Mouse (Mus musculus) c-Kit-negative CD71-positive TER-119-positive erythroid progenitor cells, embryonic 14.5 days (primary cell): ENCODE data around the gene Mapkapk2.
A peak's percentile ranks its signal among the peaks of the same experiment; 100 is the strongest.
"Not testable (repeated sequence)": the region's sequence is repeated elsewhere in the genome, so short reads cannot be mapped to it uniquely, and the experiment has no call there.

Source experiments
- DNase-seq: peaks from one replicate; pipeline ENCODE4 v3.0.0-alpha.2; 2013; ENCODE audit warnings: low read depth, low spot score

Gene Mapkapk2

GRCm38 (mm10) chr1:131097700-131098094 is at the start of gene Mapkapk2:
Gene Mapkapk2 (minus strand): TSS chr1:131097826.
- peak; percentile 69 for DNase-seq

DNA sequence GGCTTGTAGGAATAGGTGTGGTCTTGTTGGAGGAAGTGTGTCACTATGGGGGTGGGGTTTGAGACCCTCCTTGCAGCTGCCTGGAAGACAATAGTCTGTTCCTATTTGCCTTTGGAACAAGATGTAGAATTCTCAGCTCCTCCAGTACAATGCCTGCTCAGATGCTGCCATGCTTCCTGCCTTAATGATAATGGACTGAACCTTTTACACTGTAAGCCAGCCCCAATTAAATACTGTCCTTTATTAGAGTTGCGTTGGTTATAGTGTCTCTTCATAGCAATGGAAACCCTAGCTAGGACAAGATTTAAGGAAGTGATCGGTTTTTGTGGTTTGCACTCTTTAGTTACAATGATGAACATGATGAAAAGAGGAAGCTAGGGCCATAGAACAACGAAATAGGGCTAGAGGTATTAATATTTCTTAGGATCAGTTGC is 48.6 kb upstream of the Mapkapk2 start:
- no peak for DNase-seq

- DNase-seq: not testable (repeated sequence)
Observed at GRCm38 (mm10) chr1:131145222-131145621, 47.6 kb upstream of the Mapkapk2 start.

GRCm38 (mm10) chr1:131142472-131142871 is 44.8 kb upstream of the Mapkapk2 start:
- DNase-seq: no peak

DNA sequence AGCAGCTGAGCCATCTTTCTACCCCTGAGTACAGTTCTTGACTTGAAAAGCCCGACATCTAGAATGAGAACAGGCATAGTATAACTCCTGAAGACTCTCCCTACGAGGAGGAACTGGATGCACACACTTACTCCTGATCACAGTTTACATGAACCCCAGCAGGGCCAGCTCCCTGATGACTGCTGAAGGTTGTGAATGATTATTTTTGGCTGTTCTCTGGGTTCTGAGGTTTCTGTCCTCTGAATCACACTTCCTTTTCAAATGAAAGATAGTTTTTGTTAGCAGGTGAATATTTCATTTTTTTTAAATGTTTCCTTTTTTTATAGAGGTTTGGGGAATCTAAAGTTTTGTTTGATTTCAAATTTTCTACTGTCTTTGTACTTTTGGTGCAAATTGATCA is 43.8 kb upstream of the Mapkapk2 start:
- no peak for DNase-seq

DNA sequence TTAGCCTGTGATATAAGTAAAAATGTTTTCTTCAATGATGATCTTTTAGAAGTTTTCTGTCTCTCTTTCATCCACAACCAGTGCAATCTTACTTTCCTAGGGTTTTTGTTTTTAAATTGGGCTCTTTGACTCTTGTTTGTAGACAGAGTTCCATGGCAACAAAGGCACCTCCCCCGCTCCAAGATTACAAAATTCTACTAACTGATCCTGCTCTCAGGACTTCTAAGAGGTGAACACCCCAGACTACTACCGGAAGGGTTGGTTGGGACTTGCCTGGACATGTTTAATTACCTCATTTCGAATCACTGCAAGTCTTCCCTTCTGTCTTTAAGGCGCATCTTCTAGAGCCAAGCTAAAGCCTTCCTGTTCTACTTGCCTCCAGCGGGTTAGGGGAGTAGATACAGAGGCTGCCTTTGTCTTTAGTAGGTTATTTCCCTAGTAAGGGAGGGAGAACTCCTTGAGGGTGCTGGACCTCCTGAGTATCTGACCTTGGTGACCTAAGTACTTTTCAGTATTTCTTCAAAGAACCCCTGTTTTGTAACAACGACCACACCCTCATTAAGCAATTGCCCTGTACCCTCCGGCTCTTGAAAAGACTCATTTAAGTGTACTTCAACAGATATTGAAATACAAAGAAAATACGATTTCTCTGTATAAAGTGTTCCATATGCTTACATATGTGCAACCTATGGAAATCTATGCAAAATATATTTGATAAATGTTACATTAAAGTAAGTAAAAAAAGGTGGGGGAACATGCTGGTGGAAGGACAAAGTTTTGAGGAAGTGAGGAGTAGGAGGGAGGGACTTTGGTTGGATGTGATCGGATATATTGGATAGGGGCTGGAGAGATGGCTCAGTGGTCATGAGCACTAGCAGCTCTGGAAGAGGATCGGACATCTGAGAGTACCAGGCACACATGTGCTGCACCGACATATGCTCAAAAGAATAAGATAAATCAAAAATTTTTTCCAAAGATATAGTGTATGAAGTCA is 41.8 kb upstream of the Mapkapk2 start:
- no peak for DNase-seq

GRCm38 (mm10) chr1:131138191-131139016 is 40.8 kb upstream of the Mapkapk2 start, which contains the start of gene Dyrk3:
Gene Dyrk3 (minus strand): TSS chr1:131138340.
- DNase-seq: peak; percentile 88

DNA sequence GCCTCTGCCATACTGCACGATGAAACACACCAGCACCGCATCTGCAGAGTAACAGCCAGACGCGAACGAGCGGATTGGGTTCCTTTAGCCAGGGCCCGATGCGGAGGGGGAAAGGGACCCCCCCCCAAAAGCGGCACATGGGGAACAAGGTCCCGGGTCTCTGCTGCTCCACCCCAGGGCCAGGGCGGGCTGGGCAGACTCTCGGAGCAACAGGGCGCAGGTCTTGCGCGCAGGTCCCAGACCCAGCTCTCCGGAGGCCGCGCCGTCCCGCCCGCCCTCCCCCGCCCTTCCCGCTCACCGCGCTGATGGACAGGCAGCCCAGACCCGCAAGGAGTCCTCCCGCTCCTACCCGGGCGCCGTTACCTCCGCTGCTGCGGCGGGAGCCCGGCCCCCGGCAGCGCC is 40.1 kb upstream of the Mapkapk2 start:
- no peak for DNase-seq

DNA sequence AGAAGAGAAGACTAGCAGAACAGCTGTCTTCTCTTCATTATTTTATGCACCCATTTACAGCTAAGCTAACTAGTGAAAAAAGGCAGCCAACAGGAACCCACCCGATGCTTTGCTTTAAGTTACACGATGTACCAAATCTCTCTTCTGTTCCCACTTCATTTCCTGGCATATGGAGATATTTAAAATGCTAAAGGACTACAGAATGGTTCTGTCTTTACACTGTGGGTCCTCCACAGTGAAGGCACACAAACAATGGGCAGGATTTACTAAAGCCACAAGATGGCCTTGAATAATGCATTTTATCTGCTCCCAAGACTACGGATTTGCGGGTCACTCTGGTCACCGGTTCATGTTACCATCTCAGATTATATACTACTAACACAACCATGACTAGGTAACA is 39.5 kb upstream of the Mapkapk2 start:
- no peak for DNase-seq

DNA sequence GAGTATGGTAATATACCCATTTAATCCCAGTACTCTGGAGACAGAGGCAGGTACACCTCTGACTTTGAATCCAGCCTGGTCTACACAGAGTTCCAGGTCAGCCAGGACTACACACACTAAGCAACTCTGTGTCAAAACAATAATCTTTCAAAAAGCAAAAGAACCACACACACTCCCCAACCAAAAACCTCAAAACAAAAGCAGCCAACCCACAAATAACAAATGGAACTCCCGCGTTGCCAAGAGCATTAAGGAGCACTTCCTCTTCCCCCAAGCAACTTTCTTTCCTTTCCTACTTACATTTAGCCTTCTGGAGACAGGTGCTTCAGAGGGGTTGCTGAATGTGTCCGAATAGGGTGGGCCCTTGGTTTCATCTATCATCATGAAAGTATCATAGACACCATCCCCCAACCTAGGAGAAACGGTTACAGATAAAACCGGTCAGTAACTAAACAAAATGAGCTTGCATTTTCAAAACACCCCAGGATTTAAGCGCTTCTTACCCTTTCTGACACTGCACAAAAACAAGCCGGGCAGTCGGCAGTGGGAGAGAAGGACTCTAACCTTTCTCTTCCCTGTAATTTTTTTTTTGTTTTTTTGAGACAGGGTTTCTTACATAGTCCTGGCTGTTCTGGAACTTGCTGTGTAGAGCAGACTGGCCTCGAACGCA is 38.5 kb upstream of the Mapkapk2 start:
- DNase-seq: no peak

DNA sequence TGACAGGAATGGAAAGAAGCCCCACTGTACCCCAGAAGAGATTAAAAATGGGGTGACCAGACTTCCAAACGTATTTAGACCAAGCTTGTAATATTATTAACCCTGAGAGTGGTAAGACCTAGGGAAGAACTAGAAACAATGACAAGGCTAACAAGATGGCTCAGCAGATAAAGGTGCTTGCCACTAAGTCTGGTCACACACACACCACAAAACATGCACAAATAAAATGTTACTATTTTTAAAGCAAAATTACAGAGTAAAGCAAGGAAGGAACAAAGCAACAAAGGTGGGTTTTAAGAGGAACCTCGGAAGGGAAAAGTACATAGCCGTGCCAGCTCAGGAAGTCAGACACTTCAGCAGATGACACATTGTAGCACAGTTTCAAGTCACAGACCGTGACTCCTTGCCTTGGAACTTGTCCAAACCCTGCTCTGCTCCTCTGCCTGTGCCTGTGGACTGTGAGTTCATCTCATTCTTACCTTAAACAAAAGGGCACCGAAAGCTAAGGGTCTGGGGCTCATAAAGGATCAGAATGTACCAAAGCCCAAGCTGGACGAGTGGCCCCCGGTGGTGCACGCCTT is 37.4 kb upstream of the Mapkapk2 start:
- no peak for DNase-seq

DNA sequence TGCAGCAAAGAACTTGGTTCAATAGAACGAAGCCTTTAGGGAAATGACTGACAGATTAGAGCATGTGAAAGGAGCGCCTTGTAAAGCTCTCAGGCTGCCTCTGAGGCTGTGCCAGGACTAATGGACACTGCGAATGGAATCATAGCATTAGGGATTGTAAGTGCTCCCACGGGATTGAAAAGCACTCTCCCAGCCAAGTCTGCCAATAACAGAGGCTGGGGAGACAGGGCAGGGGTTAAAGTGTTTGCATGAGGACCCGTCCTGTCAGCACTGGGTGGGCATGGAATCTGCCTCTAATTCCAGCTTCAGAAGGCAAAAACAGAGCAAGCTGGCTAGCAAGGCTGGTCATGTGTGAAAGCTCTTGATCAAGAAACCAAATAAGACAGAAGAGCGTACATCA is 36.6 kb upstream of the Mapkapk2 start:
- DNase-seq: no peak

- peak; percentile 85 for DNase-seq
Observed at GRCm38 (mm10) chr1:131125987-131126744, 28.5 kb upstream of the Mapkapk2 start.

DNA sequence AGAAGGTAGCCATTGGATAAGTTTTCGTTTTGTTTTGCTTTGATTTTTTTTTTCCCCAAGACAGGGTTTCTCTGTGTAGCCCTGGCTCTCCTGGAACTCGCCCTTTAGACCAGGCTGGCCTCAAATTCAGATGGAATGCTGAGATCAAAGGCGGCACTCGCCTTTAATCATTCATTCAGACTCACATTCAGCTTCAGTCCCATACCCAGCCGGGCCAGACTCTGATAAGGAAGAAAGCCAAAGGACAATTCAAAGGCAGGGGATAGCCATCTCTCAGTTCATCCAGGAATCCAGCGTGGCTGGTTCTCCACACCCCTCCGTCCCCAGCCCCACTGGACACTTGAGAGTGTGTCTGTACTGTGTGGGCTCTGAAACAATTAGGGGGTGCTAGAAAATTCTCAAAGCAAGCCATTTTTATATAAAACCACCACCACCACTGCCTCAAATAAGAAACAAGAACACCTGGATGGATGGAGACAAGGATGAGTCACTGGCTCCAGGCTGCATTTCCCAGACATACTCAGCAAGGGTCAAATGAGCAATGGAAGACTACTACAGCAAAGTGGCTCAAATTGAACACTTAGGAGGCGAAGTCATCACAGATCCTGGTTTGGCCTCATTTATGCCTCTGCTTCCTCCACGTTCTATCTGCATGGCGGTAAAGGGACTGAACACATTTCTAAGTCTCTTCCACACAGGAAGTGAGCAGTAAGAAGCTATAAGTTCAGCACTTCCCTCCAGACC is 26.1 kb upstream of the Mapkapk2 start:
- no peak for DNase-seq

DNA sequence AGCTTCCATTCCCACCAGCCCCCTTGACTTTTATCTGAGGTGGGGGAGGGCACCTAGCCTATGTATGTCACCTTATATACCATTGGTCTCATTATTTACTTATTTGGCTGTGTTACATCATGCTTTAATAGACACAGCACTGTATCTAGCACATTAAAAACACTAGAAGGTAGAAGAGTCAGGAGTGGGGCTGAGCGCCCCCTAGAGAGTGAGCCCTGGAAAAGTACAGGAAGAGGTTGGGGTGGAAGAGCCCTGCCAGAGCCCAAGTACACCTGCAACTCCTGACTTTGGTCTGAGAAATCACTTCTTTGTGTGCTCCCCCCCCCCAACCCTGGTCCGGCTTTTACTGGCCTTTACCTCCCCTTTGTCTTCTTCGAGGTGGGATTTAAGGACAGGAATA is 24.4 kb upstream of the Mapkapk2 start:
- DNase-seq: no peak

- no peak for DNase-seq
Observed at GRCm38 (mm10) chr1:131119026-131119425, 21.4 kb upstream of the Mapkapk2 start.

DNA sequence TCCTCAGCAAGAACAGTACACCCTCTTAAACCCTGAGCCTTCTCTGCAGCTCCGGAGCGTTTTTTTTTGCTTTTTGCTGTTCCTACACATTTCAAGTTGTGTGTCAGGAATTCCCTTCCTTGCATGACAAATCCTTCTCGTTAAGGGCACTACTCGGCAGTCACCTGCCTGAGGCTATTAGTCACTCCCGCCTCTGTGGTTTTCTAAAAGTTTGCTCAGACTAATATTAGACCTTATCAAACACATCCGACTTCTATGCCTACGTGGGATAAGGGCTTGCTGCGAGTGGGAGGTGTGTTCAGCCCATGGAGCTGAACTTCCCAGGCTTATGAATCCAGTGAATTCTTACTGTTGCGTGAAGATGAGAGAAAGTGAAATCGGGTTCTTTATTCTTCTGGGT is 20.9 kb upstream of the Mapkapk2 start:
- no peak for DNase-seq

DNA sequence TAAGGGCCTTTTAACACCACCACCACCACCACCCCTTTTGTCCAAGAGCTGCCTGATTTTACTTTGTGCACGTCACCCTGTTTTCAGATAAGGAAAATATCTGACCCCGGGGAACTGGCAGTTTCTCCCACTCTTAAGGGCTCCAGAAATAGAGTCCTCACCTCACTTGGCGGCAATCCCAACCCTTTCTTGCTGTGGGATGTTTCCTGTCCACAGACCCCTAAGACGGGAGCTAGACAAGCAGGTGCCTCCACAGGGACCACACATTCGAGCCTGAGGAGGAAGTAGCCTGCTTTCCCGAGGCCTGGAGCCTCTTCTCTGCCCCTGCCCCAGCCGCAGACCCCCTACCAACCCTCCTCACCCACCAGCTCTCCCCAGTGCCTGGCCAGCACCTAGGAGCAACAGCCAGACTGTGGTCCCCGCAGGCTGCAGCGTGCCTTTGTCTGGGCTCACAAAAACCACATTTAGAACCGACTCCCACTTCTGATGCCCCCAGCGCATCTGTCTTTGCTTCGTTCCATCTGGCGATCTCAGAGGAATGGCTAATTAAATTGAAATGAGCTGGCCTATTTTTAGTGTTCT is 18.9 kb upstream of the Mapkapk2 start:
- no peak for DNase-seq

- peak; percentile 69 for DNase-seq
Observed at GRCm38 (mm10) chr1:131115932-131116331, 18.3 kb upstream of the Mapkapk2 start.

GRCm38 (mm10) chr1:131112576-131112975 is 14.9 kb upstream of the Mapkapk2 start:
- DNase-seq: no peak
